Mouse (Mus musculus): ENCODE results near the gene Tmem200a.

- TF ChIP-seq CTCF (IDR thresholded peaks at IDR 0.05; ENCODE audit: borderline replicate concordance, insufficient read depth, low read depth, low read length) (no peak), POLR2A (IDR thresholded peaks at IDR 0.05; ENCODE audit: borderline replicate concordance, insufficient read depth, low read length) (no peak)
Measured at GRCm38 (mm10) chr10:26119067-26119821, 40.4 kb upstream of the Tmem200a start.
